Mouse (Mus musculus): ENCODE data around the gene Gid8.

DNA sequence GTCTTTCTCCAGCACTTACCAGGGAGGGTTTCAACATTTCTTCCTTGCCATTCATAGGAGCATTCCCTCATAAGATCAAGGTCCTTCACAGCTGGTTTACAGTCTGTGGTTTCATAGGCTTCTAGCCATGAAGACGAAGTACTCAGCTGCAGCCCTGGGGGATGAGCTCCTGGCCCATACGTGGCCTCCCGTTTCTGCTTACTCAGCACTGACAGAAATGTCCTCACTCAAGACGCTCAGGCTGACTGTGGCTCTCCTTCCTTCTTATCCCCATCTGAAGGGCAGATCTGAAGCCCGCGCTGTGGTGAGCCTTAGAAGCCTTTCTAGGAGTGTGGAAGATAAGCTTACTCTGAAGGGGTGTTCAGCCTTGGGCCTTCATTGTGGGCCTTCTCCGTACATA, 55.8 kb downstream of the Gid8 start:
- no peak for TF ChIP-seq CTCF (IDR thresholded peaks at IDR 0.05; ENCODE audit: insufficient read depth, low read depth, low read length)
- no peak for TF ChIP-seq POLR2A (IDR thresholded peaks at IDR 0.05; ENCODE audit: insufficient read depth, low read depth, low read length)
